Mouse (Mus musculus) C2C12 (cell line): ENCODE measurements around the gene Bsdc1.

Experiments
- CTCF ChIP-seq: IDR thresholded peaks from one replicate; pipeline ENCODE4 v1.5.1; 2011; ENCODE audit not compliant: control insufficient read depth, insufficient read depth, insufficient read length
- FOSL1 ChIP-seq: IDR thresholded peaks from one replicate; pipeline ENCODE4 v1.8.0; 2011; ENCODE audit warnings: mild to moderate bottlenecking, low read length; ENCODE audit not compliant: poor library complexity, insufficient read depth, severe bottlenecking
- MAX ChIP-seq: IDR thresholded peaks from one replicate; pipeline ENCODE4 v1.6.1; 2011; ENCODE audit warnings: mild to moderate bottlenecking, control low read depth
- MYOD1 ChIP-seq: IDR thresholded peaks from one replicate; pipeline ENCODE4 v1.6.1; 2011; ENCODE audit warnings: low read depth; ENCODE audit not compliant: control insufficient read depth, insufficient read length

- TF ChIP-seq CTCF (no peak), MAX (no peak), MYOD1 (no peak), FOSL1 (no peak)
Observed at GRCm38 (mm10) chr4:129525338-129525737, 64.0 kb downstream of the Bsdc1 start.
